Mouse (Mus musculus) frontal cortex, postnatal 25 days (tissue): ENCODE measurements around the gene Fggy.

Experiments
- DNase-seq, 2 experiments: peaks; one replicate each; pipeline ENCODE4 v3.0.0; 2022; ENCODE audit warnings: low spot score in 2 of 2

The Fggy gene

GRCm38 (mm10) chr4:95778528-95778927, 221.2 kb downstream of the Fggy start:
- DNase-seq: no peak

- no peak for DNase-seq
Measured at GRCm38 (mm10) chr4:95784146-95784895, 227.0 kb downstream of the Fggy start.

GRCm38 (mm10) chr4:95787609-95788008, 230.3 kb downstream of the Fggy start:
- DNase-seq: no peak

GRCm38 (mm10) chr4:95788867-95789266, 231.6 kb downstream of the Fggy start:
- no peak for DNase-seq

- DNase-seq: no peak
Measured at GRCm38 (mm10) chr4:95791913-95792475, 234.7 kb downstream of the Fggy start.

GRCm38 (mm10) chr4:95793647-95794328, 236.5 kb downstream of the Fggy start:
- DNase-seq: no peak

GRCm38 (mm10) chr4:95794651-95795050, 237.3 kb downstream of the Fggy start:
- DNase-seq: no peak

GRCm38 (mm10) chr4:95795283-95795682, 238.0 kb downstream of the Fggy start:
- no peak for DNase-seq

- no peak for DNase-seq
Measured at GRCm38 (mm10) chr4:95819650-95820049, 262.3 kb downstream of the Fggy start.

GRCm38 (mm10) chr4:95821906-95822579, 264.7 kb downstream of the Fggy start:
- no peak for DNase-seq

- no peak for DNase-seq
Measured at GRCm38 (mm10) chr4:95828164-95828563, 270.9 kb downstream of the Fggy start.

GRCm38 (mm10) chr4:95830320-95830719, 273.0 kb downstream of the Fggy start:
- no peak for DNase-seq

GRCm38 (mm10) chr4:95839860-95840259, 282.6 kb downstream of the Fggy start:
- DNase-seq: no peak

GRCm38 (mm10) chr4:95840389-95841053, 283.2 kb downstream of the Fggy start:
- DNase-seq: no peak

- no peak for DNase-seq
Measured at GRCm38 (mm10) chr4:95845981-95846617, 288.8 kb downstream of the Fggy start.

GRCm38 (mm10) chr4:95847219-95847618, 289.9 kb downstream of the Fggy start:
- no peak for DNase-seq

GRCm38 (mm10) chr4:95847664-95848063, 290.4 kb downstream of the Fggy start:
- DNase-seq: no peak

GRCm38 (mm10) chr4:95849497-95849896, 292.2 kb downstream of the Fggy start:
- DNase-seq: no peak

GRCm38 (mm10) chr4:95850044-95850739, 292.9 kb downstream of the Fggy start:
- DNase-seq: no peak

- DNase-seq: no peak
Measured at GRCm38 (mm10) chr4:95852257-95852656, 294.9 kb downstream of the Fggy start.

- DNase-seq: no peak
Measured at GRCm38 (mm10) chr4:95856008-95856407, 298.7 kb downstream of the Fggy start.
